Mouse (Mus musculus) naive thymus-derived CD4-positive, alpha-beta T cell, adult 2 months (primary cell): ENCODE measurements around the gene Grk6.

ENCODE experiments used
- DNase-seq: peaks from one replicate; pipeline ENCODE4 v3.0.0-alpha.2; 2011; ENCODE audit warnings: low read depth

Grk6 gene

GRCm38 (mm10) chr13:55444937-55445315 is at the start of gene Grk6:
TSS of gene Grk6 (plus strand) at chr13:55445072.
- DNase-seq = peak; percentile 99

GRCm38 (mm10) chr13:55398088-55398487 is 46.8 kb upstream of the Grk6 start, which contains the start of gene Slc34a1:
TSS of gene Slc34a1 (plus strand) at chr13:55398187.
- DNase-seq = no peak

GRCm38 (mm10) chr13:55399300-55400038 is 45.4 kb upstream of the Grk6 start:
- no peak for DNase-seq

- DNase-seq = no peak
Observed at GRCm38 (mm10) chr13:55400039-55400346, 44.9 kb upstream of the Grk6 start.

- no peak for DNase-seq
Observed at GRCm38 (mm10) chr13:55403266-55403665, 41.6 kb upstream of the Grk6 start.

- DNase-seq = peak; percentile 46
Observed at GRCm38 (mm10) chr13:55403935-55404852, 40.7 kb upstream of the Grk6 start.

GRCm38 (mm10) chr13:55404853-55405782 is 39.8 kb upstream of the Grk6 start:
- peak; percentile 94 for DNase-seq

- DNase-seq = no peak
Observed at GRCm38 (mm10) chr13:55405783-55406390, 39.0 kb upstream of the Grk6 start.

- DNase-seq = no peak
Observed at GRCm38 (mm10) chr13:55407341-55407740, 37.5 kb upstream of the Grk6 start.

GRCm38 (mm10) chr13:55408546-55409120 is 36.2 kb upstream of the Grk6 start:
- no peak for DNase-seq

GRCm38 (mm10) chr13:55411826-55412225 is 33.0 kb upstream of the Grk6 start:
- no peak for DNase-seq

- no peak for DNase-seq
Observed at GRCm38 (mm10) chr13:55412643-55413307, 32.1 kb upstream of the Grk6 start.

GRCm38 (mm10) chr13:55413333-55413732 is 31.5 kb upstream of the Grk6 start:
- DNase-seq = no peak

GRCm38 (mm10) chr13:55414743-55415380 is 30.0 kb upstream of the Grk6 start, which contains the start of gene Pfn3:
TSS of gene Pfn3 (minus strand) at chr13:55415232.
- DNase-seq = no peak

GRCm38 (mm10) chr13:55418004-55418403 is 26.9 kb upstream of the Grk6 start:
- DNase-seq = peak; percentile 93

GRCm38 (mm10) chr13:55419142-55419541 is 25.7 kb upstream of the Grk6 start:
- no peak for DNase-seq

GRCm38 (mm10) chr13:55420018-55420932 is 24.6 kb upstream of the Grk6 start:
- DNase-seq = peak; percentile 43

- DNase-seq = peak; percentile 90
Observed at GRCm38 (mm10) chr13:55420933-55421800, 23.7 kb upstream of the Grk6 start.
